Mouse (Mus musculus) ovary, postnatal 10 days (tissue): ENCODE measurements at regions not wholly inside any gene's neighbourhood (a gene's known extent, or its start where the extent isn't known, plus 50 kb on each side); places are given as distances from the start of the nearest gene placed in this dataset.
A peak's percentile ranks its signal among the peaks of the same experiment; 100 is the strongest.

ENCODE experiments used
- DNase-seq: peaks from one replicate; pipeline ENCODE4 v3.0.0; 2022; ENCODE audit warnings: low spot score

DNA sequence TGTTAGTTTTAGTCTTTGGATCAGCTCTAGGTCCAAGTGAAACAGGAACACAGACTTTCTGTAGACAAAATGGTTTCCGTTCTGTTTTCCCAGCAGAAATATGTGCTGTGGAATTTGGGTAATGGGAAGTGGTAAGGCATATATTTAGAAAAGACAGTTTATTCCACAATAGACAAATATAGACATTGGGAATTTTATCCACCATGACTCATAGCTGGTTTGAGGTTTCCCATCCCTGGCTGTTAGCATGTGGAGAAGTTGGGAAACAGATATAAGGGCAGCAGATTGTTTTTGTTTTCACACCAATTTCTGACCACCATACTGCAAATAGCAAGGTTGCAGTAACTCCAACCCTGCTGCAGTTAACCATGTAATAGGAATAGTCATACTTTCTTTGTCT lies 385.0 kb upstream of the Adam34 start:
- DNase-seq: no peak

DNA sequence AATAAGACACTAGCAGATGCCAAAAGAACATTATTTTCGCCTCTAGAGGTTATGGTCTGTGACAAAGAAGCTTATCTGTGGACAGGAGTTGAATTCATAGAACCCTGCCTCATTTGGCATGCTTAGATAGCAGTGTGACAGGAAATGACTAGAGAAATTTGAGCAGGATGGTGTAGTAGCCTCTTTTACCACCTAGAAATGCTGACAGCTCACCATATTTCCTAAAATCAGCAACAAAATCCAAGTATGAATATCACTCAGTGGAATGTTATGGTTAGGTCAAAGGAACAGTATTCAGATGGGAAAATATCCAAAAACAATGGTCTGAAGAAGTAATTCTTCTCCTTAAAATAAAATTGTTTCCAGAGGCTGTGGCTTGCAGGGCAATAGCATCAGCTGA lies 383.6 kb upstream of the Adam34 start:
- DNase-seq: no peak

DNA sequence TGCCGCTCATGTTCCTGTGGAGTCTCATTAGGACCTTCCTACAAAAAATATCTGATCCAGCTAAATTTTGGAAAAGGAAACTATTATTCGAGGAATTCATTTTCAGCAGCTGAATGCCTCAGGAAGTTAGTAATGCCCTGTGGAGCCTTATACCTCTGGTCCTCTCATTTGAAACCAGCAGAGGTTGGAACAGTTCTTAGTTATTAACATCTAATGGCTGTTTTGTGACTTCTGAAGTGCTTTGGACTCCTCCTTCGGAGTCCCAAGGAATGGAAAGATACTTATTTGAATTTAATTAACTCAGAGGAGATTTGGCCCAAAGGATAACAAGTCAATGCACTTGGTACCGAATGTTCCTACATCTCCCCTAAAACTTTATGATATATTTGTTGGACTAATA lies 372.2 kb upstream of the Adam34 start:
- DNase-seq: no peak

DNA sequence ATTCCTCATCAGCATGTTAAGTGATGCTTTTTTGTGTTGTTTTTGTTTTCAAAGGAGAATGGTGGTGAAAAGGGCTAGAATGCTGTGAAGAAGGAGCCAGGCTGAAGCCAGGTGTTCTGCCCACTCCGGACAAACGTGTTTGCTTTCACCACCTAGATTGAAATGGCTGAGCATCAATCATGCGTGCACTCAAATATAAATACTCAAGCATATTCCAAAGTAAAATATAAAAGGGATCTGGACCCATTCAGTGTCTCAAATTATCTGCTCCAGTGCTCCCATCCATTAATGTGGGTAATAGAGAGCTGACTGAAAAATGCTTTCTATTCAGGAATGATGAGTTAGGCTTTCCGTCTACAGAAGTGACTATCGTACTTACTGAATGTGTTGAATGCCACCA lies 349.0 kb upstream of the Adam34 start:
- no peak for DNase-seq

DNA sequence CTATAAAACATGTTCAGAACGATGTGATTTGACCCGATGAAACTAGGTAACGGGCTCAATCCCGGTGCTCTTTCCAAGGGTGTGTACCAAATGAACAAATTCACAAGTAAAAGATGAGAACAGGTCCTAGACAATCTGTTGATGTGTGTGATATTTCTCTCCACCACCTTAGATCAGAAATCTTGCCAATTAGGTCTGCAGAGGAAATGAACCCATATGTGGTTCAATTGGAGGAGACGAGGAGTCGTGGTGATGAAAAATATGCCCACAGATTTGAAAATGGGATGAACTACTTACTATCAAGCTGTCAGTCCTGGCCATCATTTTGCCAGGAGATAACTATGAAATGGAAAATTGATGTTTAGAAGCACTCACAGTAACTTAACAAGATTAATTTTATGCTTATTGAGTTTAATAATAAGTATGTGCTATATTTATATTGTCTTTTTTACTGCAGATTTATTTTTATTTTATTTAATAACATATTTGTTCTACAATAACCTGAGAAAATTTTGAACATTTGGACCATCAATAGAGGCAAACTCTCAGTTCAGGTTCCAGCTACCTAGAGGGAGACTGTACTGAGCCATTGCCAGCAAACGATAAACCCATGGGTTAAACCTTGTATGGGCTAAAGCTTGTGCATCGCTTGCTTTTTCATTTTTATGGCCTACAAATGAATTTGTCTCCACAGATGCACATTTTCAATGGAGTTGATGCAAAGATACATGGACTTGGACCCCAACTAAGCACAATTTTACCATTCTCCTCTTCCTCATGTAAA lies 332.9 kb upstream of the Adam34 start:
- DNase-seq: no peak

DNA sequence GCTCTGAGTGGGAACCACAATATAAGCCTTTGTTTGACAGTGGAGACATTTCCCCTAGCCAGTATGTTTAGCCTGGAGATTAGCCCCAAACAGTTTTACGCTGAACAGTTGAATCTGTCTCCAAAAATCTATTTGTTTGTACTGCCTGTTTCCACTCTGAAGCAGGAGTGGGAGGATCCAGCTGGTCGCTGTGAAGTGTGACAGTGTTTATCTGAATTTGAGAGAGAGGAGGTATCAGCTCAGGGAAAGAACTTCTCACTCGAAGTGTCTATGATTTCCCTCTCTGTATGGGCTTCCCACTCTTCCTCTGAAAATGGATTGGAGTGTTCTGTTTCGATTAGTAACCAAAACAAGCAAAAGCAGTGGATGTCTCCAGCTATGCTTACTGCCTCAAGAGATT lies 324.4 kb upstream of the Adam34 start:
- no peak for DNase-seq

DNA sequence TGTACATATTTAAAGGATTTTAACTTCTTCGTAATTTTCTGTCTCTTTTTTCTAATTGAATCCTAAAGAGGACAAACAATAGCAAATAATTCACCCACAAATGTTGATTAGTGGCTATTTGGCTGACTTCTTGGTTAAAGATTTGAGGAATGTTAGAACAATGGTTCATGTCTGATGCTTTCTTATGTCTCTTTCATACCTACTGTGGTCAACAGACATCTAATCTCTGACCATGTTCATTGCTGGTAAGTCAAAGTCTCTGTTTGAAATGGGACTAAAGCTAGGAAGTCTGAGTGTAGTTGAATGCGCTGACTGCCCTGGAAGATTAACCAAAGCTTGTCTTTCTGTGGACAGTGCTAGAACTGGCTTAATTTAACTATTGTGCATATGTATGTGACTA lies 321.5 kb upstream of the Adam34 start:
- DNase-seq: no peak

DNA sequence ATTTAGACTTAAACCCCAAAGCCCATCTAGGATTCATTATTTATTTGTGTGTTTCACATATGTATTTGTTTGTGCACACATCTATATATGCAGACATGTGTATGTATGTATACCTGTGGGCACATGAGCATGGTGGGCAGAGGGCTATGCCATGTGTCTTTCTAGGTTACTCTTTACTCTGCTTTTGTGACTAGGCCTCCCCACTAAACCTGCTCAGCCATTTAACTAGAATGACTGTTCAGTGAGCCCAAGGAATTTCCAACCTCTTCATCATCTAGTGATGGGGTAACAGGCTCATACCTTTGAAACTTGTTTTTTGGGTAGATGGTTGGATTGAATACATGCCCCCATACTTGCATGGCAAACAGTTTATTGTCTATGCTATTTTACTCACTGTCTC lies 321.1 kb upstream of the Adam34 start:
- DNase-seq: no peak

DNA sequence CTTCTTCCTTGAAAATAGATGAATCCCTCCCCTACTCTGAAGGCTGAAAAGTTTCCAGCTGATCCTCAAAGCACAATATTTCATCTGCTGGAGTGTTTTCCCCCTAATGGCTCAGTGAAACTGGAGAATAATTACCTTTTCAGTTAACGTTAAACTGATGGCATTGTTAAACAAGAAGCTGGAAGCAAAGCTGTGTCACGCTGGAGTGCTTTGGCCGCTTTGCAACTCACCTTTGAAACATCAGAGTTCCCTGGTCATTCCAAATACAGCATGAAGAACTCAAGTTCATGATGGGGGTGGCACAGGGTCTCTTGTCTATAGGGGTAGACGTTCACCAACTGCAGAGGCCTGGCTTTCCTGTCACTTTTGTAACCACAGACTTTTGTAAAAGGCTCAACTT lies 317.9 kb upstream of the Adam34 start:
- DNase-seq: no peak

DNA sequence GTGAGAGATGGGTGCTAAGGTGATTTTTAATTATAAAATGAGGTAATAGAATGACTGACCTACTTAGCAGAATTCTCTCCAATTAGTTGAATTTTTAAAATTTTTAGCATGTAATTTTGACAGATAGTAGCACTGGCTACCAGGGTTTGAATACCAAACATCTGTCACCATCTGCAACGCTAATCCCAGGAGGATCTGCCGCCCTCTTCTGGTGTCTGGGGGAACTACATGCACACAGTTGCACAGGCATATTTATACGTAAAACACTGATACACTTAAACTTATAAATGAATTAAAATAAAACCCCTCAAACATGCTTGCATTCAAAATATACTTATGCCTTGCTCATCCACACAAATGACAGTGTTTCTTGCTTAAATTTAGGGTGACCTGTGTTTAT lies 316.1 kb upstream of the Adam34 start:
- DNase-seq: peak; percentile 7

DNA sequence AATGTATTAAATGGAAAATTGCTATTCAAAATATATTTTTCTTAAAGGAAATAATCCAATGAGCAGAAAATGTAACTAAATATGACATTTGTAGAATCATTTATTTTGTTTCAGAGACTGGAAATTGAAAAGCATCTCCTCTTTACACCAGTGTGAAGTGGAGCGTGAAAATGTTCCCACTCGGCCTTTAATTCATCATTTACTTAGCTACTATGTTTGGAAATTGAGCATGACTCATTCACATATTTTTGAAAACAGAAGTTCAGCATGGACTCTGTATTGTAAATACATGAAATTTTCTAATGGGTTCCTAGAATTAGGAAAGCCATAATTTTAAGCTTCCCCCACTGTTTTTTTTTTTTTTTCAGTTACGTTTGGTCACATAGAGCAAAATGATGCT lies 314.2 kb upstream of the Adam34 start:
- no peak for DNase-seq
